14 mouse cellular contexts compared by ENCODE assay signal in genomic region chr11:79096673-79097072, GRCm38 (mm10). TPM values are rescaled to one million over a fixed set of nuclear protein-coding genes. Genes with fewer than 3 reads are reported as not detected.
DNase-seq lines count a peak whose midpoint lies in the region; ATAC-seq and TF ChIP-seq lines count a peak whose summit lies in the region.
"Had no signal": no experiment of that assay in that cellular context is flagged by ENCODE, and none has a peak within 500 bp of the region (broad histone marks: within the 10 kb centered on the region; RNA-seq: fewer than 3 reads in every experiment).

No protein-coding gene starts in this region.

- no peaks in the 10 kb centered on the region for H3K36me3 ChIP-seq in hindbrain, embryonic 11.5 days (ENCODE audit: control insufficient read depth, insufficient read depth, low read length)
- no peaks in the 10 kb centered on the region for H3K36me3 ChIP-seq in hindbrain, embryonic 14.5 days (replicated peaks; ENCODE audit: control insufficient read depth, insufficient read depth)
- H3K36me3 ChIP-seq: neural tube, embryonic 12.5 days had no signal

- TF ChIP-seq CTCF in cerebellum, adult 2 months (IDR thresholded peaks at IDR 0.05; ENCODE audit: borderline replicate concordance, insufficient read depth, low read depth, low read length): no peak

- H3K27ac ChIP-seq in cerebellum, adult 2 months (ENCODE audit: insufficient read depth, low read length): peak overlapping the region; percentile 54; the same call in 1 of the 2 replicates
- peak overlapping the region; percentile 51; the same call in 1 of the 2 replicates for H3K27ac ChIP-seq in hindbrain, embryonic 11.5 days (ENCODE audit: low read depth, low read length)
- H3K27ac ChIP-seq in hindbrain, embryonic 14.5 days: no peak overlapping the region
- H3K27ac ChIP-seq: neural tube, embryonic 12.5 days had no signal

- 81% methylated on average over 5 of the region's 5 CpGs for WGBS in cerebellum, adult 2 months
- 82% methylated on average over 5 of the region's 5 CpGs for WGBS in hindbrain, embryonic 11.5 days
- WGBS in hindbrain, embryonic 14.5 days: 75% methylated on average over 5 of the region's 5 CpGs

- TF ChIP-seq POLR2A in cerebellum, adult 2 months (IDR thresholded peaks at IDR 0.05; ENCODE audit: borderline replicate concordance, insufficient read depth, low read length): no peak

- no peaks in the 10 kb centered on the region for H3K27me3 ChIP-seq in cerebellum, adult 2 months (ENCODE audit: control insufficient read depth, insufficient read depth, low read length)
- H3K27me3 ChIP-seq in hindbrain, embryonic 11.5 days (ENCODE audit: control insufficient read depth, insufficient read depth, low read length): no peaks in the 10 kb centered on the region
- no peaks in the 10 kb centered on the region for H3K27me3 ChIP-seq in hindbrain, embryonic 14.5 days (ENCODE audit: control insufficient read depth, insufficient read depth, low read length)
- H3K27me3 ChIP-seq: neural tube, embryonic 12.5 days had no signal

- DNase-seq in cerebellum, adult 2 months: no peak
- DNase-seq in cerebellum, adult 11-12 months: no peak
- no peak for DNase-seq in hindbrain, embryonic 11.5 days (ENCODE audit: low spot score)
- no peak for DNase-seq in hindbrain, embryonic 14.5 days (ENCODE audit: low spot score)
- peak; percentile 64 for DNase-seq in lung, postnatal 10 days
- no peak for DNase-seq in lung, postnatal 36 days
- no peak for DNase-seq in adrenal gland, adult 8-10 months
- DNase-seq in layer of hippocampus, postnatal 36 days: no peak
- DNase-seq: cerebellum, postnatal 14 days; kidney, adult 11 months; kidney, postnatal 14 days; left cerebral cortex, postnatal 4 days had no signal

- ATAC-seq in hindbrain, embryonic 11.5 days (ENCODE audit: low FRiP score): no peak
- no peak for ATAC-seq in hindbrain, embryonic 14.5 days (ENCODE audit: low FRiP score)

- H3K9me3 ChIP-seq in hindbrain, embryonic 11.5 days (ENCODE audit: control insufficient read depth, low read length): no peaks in the 10 kb centered on the region
- no peaks in the 10 kb centered on the region for H3K9me3 ChIP-seq in hindbrain, embryonic 14.5 days (ENCODE audit: control insufficient read depth, low read length)
- H3K9me3 ChIP-seq: neural tube, embryonic 12.5 days had no signal

- H3K4me1 ChIP-seq in cerebellum, adult 2 months (ENCODE audit: control insufficient read depth, insufficient read depth, low read length): peaks cover 2% of the 10 kb centered on the region; the same call in 1 of the 2 replicates
- 0 out of 2 replicates have a peak, but pooled peaks cover 13% of the 10 kb centered on the region for H3K4me1 ChIP-seq in hindbrain, embryonic 11.5 days (replicated peaks; ENCODE audit: control insufficient read depth, insufficient read depth, low read length)
- H3K4me1 ChIP-seq in hindbrain, embryonic 14.5 days (replicated peaks; ENCODE audit: control insufficient read depth, insufficient read depth, low read length): peaks cover 25% of the 10 kb centered on the region; the same call in 1 of the 2 replicates

- H3K9ac ChIP-seq in hindbrain, embryonic 11.5 days (ENCODE audit: low read depth, low read length): no peak overlapping the region
- H3K9ac ChIP-seq in hindbrain, embryonic 14.5 days: no peak overlapping the region
- H3K9ac ChIP-seq: neural tube, embryonic 12.5 days had no signal

- no peak overlapping the region for H3K4me3 ChIP-seq in cerebellum, adult 2 months (replicated peaks; ENCODE audit: insufficient read depth, low read depth, low read length)
- H3K4me3 ChIP-seq in hindbrain, embryonic 11.5 days (ENCODE audit: low read depth, low read length): no peak overlapping the region
- H3K4me3 ChIP-seq in hindbrain, embryonic 14.5 days (replicated peaks; ENCODE audit: low read length): no peak overlapping the region
- H3K4me3 ChIP-seq: neural tube, embryonic 12.5 days had no signal

- H3K4me2 ChIP-seq in hindbrain, embryonic 11.5 days (replicated peaks; ENCODE audit: low read depth, low read length): no peak overlapping the region
- H3K4me2 ChIP-seq in hindbrain, embryonic 14.5 days (replicated peaks): no peak overlapping the region
- H3K4me2 ChIP-seq: liver, embryonic 11.5 days; neural tube, embryonic 12.5 days had no signal

RNA-seq across cellular contexts. Expression of gene Ksr1, which starts 49.5 kb away (rescaled TPM):
- polyA plus RNA-seq in cerebellum, adult 2 months (2012; rRNA removed): 22.4 and 23.2 TPM in 2 replicates
- polyA plus RNA-seq in hindbrain, embryonic 11.5 days (2014; fragmentation: Nextera tagmentation; extraction: Ambion mirVana): 3.9 and 4.3 TPM in 2 replicates
- polyA plus RNA-seq in hindbrain, embryonic 14.5 days (2014; fragmentation: Nextera tagmentation; extraction: Ambion mirVana): 7.7 and 9.9 TPM in 2 replicates
- total RNA-seq in adrenal gland, adult 8-10 months (2022): 10 to 100 TPM; 10.2 to 19.2 (median 14.3) TPM
- 100 to 1,000 TPM; 183 to 261 TPM for total RNA-seq in layer of hippocampus, postnatal 36 days (2021)
